Mouse (Mus musculus): Measurements from ENCODE around the gene Ubtf. TPM values are rescaled to one million over a fixed set of nuclear protein-coding genes. Genes with fewer than 3 reads are reported as not detected.
A peak's percentile ranks its signal among the peaks of the same experiment; 100 is the strongest.
"Not testable (repeated sequence)": the region's sequence is repeated elsewhere in the genome, so short reads cannot be mapped to it uniquely, and the experiment has no call there.

The Ubtf gene
- polyA plus RNA-seq, 2 experiments from 2014 or later = 37.4 to 49.6 TPM

- no peak for ATAC-seq
These were observed 25.1 kb downstream of the Ubtf start for GRCm38 (mm10) chr11:102294416-102294815.

DNA sequence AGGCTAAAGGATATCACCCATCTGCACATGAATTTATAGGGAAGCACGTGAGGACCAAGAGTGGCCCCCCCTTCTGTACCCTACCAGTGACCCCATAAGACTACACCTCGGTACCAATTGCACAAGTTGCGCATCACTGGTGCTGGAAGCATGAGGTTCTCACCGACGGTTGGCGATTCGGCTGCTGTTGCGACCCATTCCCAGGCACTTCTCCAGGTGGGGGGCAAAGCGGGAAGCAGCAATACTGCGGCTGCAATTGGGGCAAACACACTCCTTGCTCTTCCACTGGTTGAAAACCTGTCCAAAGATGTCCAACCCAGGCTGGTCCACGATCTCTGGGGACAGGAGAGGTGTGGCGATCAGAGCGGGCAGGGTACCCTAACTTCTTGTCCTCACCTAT is 25.6 kb downstream of the Ubtf start:
- no peak for ATAC-seq

- no peak for ATAC-seq
These were observed 28.4 kb downstream of the Ubtf start for GRCm38 (mm10) chr11:102291051-102291535.

- ATAC-seq = no peak
These were observed 29.4 kb downstream of the Ubtf start for GRCm38 (mm10) chr11:102290141-102290540.

DNA sequence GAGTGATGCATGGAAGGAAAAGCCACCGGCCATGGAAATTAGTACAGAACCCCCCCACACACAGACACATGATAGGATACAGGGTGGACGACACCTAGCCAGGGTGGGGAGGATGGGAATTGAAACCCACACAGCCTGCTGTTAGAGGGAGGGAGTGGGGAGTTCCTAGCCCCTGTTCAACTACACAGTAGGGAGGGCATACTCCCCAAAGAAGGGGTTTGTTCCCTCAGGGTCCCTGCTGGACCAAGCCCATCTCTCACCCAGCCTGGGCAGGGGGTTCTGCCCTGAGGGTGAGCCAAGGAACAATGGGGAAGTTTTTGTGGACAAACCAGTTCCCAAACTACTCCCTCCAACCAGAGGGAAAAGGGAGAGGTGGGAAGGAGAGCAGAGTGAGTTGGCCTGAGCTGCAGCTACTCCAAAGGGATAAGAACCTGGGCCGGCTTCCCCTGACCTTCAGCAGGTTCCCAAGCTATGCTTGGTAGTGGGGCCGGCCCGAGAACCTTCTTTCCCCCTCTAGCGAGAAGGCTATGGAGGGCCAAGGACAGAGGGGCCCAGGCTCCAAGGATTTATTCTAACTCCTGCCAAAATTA is 29.9 kb downstream of the Ubtf start:
- ATAC-seq = no peak

- no peak for ATAC-seq
These were observed 30.6 kb downstream of the Ubtf start for GRCm38 (mm10) chr11:102288913-102289312.

- ATAC-seq = no peak
These were observed 31.3 kb downstream of the Ubtf start for GRCm38 (mm10) chr11:102288027-102288804.

GRCm38 (mm10) chr11:102287485-102287884 is 32.1 kb downstream of the Ubtf start:
- ATAC-seq = no peak

- peak; percentile 50 for ATAC-seq
These were observed 34.3 kb downstream of the Ubtf start for GRCm38 (mm10) chr11:102285095-102285834.

DNA sequence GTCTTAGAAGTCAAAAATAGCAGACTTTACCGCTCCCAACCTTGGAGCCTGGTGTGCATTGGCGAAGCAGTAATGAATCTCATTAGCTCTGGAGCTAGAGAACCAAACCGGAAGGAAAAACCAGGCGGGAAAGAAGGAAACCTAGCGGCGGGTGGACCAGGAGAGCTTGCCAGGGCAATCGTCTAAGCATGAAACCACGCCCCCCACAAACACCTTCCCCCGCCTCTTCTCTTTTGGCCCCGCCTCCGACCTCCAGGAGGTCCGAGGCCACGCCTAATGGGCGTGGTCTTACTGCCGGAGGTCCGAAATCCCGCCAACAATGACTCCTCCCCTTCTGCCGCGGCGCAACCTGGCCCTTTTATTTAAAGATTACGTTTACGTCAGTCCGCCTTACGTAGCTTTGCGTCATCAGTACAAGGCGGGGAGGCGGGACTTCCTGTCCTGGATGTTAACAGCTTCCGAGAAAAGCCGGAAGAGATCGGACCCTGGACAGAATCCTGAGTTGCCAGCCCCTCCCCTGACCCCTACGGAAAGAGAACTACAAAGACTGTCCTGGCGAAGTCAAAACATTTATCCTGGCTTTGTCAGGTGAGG is 34.9 kb downstream of the Ubtf start, which contains the start of gene Tmub2:
Gene Tmub2 (plus strand): TSS at position 431 of the 594 bp plus-strand sequence.
- ATAC-seq = peak; percentile 96

- no peak for ATAC-seq
These were observed 35.6 kb downstream of the Ubtf start for GRCm38 (mm10) chr11:102283922-102284321.

GRCm38 (mm10) chr11:102280267-102280666 is 39.3 kb downstream of the Ubtf start:
- ATAC-seq = not testable (repeated sequence)

DNA sequence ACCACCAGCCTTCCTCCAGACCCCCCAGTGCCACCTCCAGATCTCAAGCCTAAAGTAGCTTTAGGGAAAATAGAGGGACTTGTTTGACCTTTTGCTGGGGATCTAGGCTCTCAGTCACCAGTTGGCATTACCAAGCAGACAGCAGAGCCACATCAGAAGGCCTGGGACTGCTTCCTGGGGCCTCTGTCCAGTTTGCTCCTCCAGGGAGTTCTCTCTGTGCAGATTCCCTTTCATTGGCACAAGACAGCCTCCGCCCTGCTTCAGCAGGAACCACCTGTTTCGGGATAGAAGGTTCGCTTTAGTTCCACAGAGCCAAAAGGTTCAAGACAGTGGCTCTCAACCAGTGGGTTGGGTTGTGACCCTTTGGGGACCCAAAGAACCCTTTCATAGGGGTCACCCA is 39.9 kb downstream of the Ubtf start:
- ATAC-seq = no peak

- no peak for ATAC-seq
These were observed 41.8 kb downstream of the Ubtf start for GRCm38 (mm10) chr11:102277754-102278153.

- ATAC-seq = no peak
These were observed 43.1 kb downstream of the Ubtf start for GRCm38 (mm10) chr11:102276411-102276915.

DNA sequence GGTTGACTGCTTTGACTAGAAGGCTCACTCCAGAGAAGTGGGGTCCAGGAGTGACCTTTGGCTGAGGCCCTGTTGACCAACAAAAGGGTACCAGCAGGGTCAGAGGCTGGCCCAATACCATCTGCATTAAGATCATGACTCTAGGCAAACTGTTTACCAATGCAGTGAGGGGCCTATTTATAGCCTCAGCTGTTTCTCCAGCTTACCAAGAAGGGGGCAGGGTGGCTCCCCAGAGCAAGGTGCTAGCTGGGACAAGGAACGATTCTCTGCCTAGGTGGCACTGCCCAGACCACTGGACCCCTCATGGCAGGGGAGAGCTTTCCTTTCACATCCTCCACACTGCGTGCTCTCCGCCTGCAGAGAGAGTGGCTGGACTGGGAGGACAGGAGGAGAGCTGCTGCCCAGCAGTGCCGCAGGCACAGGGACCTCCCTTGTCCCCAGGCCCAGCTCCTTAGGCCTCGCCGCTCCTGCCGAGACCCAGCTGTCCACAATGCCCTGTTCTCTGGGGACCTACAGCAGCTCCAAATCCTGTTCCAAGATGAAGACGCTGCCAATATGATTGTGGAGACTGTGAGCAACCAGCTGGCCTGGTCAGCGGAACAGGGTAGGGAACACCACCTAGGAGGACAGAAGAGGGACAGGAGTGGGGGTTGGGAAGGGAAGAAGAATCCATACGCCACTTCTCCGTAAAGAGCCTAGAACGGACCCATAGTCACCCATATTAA is 50.9 kb downstream of the Ubtf start, which contains the start of gene Asb16:
Gene Asb16 (plus strand): TSS at position 224 of the 725 bp plus-strand sequence.
- ATAC-seq = no peak

DNA sequence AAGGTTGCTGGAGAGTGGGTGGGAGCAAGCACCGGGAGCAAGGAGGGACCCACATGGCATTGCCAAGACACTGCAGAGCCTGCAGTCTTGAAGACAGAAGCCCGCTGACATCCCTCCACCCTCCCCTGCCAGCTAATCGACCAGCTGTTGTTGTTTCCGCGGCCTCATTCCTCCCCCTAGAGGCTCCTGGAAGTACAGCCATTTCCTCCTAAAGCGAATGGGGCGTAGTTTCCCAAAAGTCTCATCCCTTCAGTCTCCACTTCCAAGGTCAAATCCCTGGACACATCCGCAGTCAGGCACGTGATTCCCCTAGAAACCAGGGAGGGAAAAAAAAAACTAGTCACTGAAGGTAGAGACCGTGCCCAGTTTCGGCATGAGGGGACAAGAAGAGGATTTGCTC is 52.1 kb downstream of the Ubtf start:
- ATAC-seq = no peak

- no peak for ATAC-seq
These were observed 52.7 kb downstream of the Ubtf start for GRCm38 (mm10) chr11:102266631-102267355.

GRCm38 (mm10) chr11:102265816-102266215 is 53.7 kb downstream of the Ubtf start:
- ATAC-seq = no peak

GRCm38 (mm10) chr11:102263211-102263610 is 56.3 kb downstream of the Ubtf start:
- ATAC-seq = no peak

GRCm38 (mm10) chr11:102258521-102258920 is 61.0 kb downstream of the Ubtf start:
- ATAC-seq = no peak

Data from activated CD4-positive, CD25-positive, alpha-beta regulatory T cell, adult 4 months (primary cell).